Mouse (Mus musculus): ENCODE results near the gene Syne4. TPM values are rescaled to one million over a fixed set of nuclear protein-coding genes. Genes with fewer than 3 reads are reported as not detected.

The Syne4 gene
- polyA plus RNA-seq, 1 experiment from 2014 or later, result 6.1 TPM

- 5% methylated on average over 4 of the region's 4 CpGs for WGBS
- H3K9ac ChIP-seq, result no peak overlapping the region
Observed at GRCm38 (mm10) chr7:30333436-30333835, 18.8 kb downstream of the Syne4 start.

GRCm38 (mm10) chr7:30334563-30334962 is 20.0 kb downstream of the Syne4 start:
- Histone ChIP-seq H3K27me3 (peaks cover 23% of the 10 kb centered on the region), H3K9ac (no peak overlapping the region), H3K27ac (no peak overlapping the region), H3K36me3 (no peaks in the 10 kb centered on the region), H3K9me3 (replicated peaks) (no peaks in the 10 kb centered on the region), H3K4me1 (replicated peaks) (peaks cover 34% of the 10 kb centered on the region), H3K4me3 (no peak overlapping the region), H3K4me2 (no peak overlapping the region)
- 70% methylated on average over 5 of the region's 5 CpGs for WGBS
- ATAC-seq (replicated peaks; ENCODE audit: insufficient number of reproducible peaks, insufficient read depth, low FRiP score, low read depth), result no peak

More at GRCm38 (mm10) chr7:30333436-30333835, 18.8 kb downstream of the Syne4 start:
- H3K4me3 ChIP-seq, result no peak overlapping the region
- H3K27me3 ChIP-seq, result peaks cover 17% of the 10 kb centered on the region
- H3K9me3 ChIP-seq (replicated peaks), result no peaks in the 10 kb centered on the region
- H3K4me2 ChIP-seq, result peak overlapping the region; percentile 32
- peak; percentile 83 for ATAC-seq (replicated peaks; ENCODE audit: insufficient number of reproducible peaks, insufficient read depth, low FRiP score, low read depth)
- H3K4me1 ChIP-seq (replicated peaks), result peaks cover 34% of the 10 kb centered on the region
- peak overlapping the region; percentile 83 for H3K27ac ChIP-seq
- no peaks in the 10 kb centered on the region for H3K36me3 ChIP-seq

GRCm38 (mm10) chr7:30335688-30336087 is 21.1 kb downstream of the Syne4 start:
- Histone ChIP-seq H3K36me3 (no peaks in the 10 kb centered on the region), H3K4me3 (no peak overlapping the region), H3K27me3 (peaks cover 26% of the 10 kb centered on the region), H3K9me3 (replicated peaks) (no peaks in the 10 kb centered on the region), H3K27ac (no peak overlapping the region), H3K9ac (no peak overlapping the region), H3K4me1 (replicated peaks) (peaks cover 34% of the 10 kb centered on the region), H3K4me2 (no peak overlapping the region)
- ATAC-seq (replicated peaks; ENCODE audit: insufficient number of reproducible peaks, insufficient read depth, low FRiP score, low read depth), result no peak
- 78% methylated on average over 6 of the region's 6 CpGs for WGBS

DNA sequence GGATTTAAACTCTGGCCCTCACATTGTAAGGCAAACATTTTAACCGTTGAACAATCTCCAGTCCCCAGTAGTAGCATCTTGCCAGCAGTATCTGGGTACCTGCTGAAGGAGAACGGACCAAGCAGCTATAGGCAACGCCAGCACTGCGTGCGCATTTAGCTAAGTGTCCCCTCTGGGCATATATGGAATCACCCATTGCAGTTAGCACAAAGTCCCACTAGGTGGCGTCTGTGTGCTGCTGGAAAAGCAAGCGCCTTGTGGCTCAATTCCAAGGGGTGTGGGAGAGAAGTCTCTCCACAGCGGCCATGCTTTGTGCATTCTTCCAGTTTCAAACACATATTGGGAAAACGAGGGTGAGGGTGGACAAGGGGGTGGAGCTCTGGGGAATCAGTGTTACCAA is 21.8 kb downstream of the Syne4 start:
- H3K4me3 ChIP-seq, result no peak overlapping the region
- no peak overlapping the region for H3K4me2 ChIP-seq
- H3K9me3 ChIP-seq (replicated peaks), result no peaks in the 10 kb centered on the region
- H3K4me1 ChIP-seq (replicated peaks), result peaks cover 34% of the 10 kb centered on the region
- no peaks in the 10 kb centered on the region for H3K36me3 ChIP-seq
- WGBS, result 3% methylated on average over 9 of the region's 9 CpGs
- no peak overlapping the region for H3K9ac ChIP-seq
- no peak for ATAC-seq (replicated peaks; ENCODE audit: insufficient number of reproducible peaks, insufficient read depth, low FRiP score, low read depth)
- no peak overlapping the region for H3K27ac ChIP-seq
- H3K27me3 ChIP-seq, result peaks cover 26% of the 10 kb centered on the region

GRCm38 (mm10) chr7:30339432-30340109 is 25.0 kb downstream of the Syne4 start:
- Histone ChIP-seq H3K27me3 (peaks cover 35% of the 10 kb centered on the region), H3K36me3 (no peaks in the 10 kb centered on the region), H3K4me3 (no peak overlapping the region), H3K4me1 (replicated peaks) (peaks cover 2% of the 10 kb centered on the region), H3K9me3 (replicated peaks) (no peaks in the 10 kb centered on the region), H3K27ac (no peak overlapping the region), H3K9ac (no peak overlapping the region), H3K4me2 (no peak overlapping the region)
- ATAC-seq (replicated peaks; ENCODE audit: insufficient number of reproducible peaks, insufficient read depth, low FRiP score, low read depth), result no peak
- 61% methylated on average over 5 of the region's 5 CpGs for WGBS

- Histone ChIP-seq H3K4me1 (replicated peaks) (peaks cover 2% of the 10 kb centered on the region; the same call in 1 of the 2 replicates), H3K9ac (no peak overlapping the region), H3K4me3 (no peak overlapping the region), H3K27ac (no peak overlapping the region), H3K27me3 (peaks cover 59% of the 10 kb centered on the region), H3K9me3 (replicated peaks) (no peaks in the 10 kb centered on the region), H3K4me2 (no peak overlapping the region), H3K36me3 (no peaks in the 10 kb centered on the region)
- ATAC-seq (replicated peaks; ENCODE audit: insufficient number of reproducible peaks, insufficient read depth, low FRiP score, low read depth), result no peak
- 24% methylated on average over 21 of the region's 21 CpGs for WGBS
Observed at GRCm38 (mm10) chr7:30346635-30347379, 32.2 kb downstream of the Syne4 start.

DNA sequence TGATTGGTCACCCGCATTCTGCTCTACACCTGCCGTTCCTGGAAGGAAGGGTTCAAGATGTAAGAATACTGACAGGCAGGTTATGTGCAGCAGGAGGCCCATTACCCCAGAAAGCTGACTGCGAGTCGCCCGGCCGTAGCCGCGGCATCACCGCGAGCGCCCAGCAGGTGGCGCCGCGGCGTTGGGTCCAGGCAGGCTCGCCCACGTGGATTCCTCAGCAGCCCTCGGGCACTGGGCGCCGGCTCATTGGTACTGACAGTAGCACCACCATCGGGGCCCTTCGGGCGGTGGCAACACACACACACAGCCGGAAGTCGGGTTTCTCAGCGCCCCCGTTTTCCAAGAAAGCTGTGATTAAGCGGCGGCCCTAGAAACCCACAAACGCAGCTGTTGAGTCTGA is 33.2 kb downstream of the Syne4 start:
- peaks cover 57% of the 10 kb centered on the region for H3K27me3 ChIP-seq

DNA sequence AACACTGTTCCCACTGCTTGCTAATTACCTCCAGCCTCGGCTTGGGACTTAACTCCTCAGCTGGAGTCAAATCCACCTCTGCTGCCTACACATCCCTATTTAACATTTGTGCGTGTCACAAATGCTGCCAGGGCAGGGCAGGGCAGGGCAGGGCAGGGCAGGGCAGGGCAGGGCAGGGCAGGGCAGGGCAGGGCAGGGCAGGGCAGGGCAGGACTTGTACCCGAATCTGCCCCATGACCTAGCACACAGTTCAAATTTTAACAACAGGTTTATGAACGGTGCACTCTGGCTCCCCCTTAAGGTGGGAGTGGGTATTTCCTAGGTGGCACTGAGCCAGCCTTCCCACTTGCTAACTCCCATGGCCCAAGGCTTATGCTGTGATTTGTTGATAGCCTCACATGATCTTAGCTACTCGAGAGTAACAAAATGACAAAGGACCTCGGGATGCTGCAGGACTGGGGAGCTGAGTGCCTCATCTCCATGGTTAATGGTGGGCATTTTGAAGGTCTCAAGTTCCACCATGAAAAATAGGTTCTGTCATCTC is 38.7 kb downstream of the Syne4 start:
- ATAC-seq (replicated peaks; ENCODE audit: insufficient number of reproducible peaks, insufficient read depth, low FRiP score, low read depth), result no peak
- Histone ChIP-seq H3K4me1 (replicated peaks) (no peaks in the 10 kb centered on the region), H3K27ac (no peak overlapping the region), H3K4me3 (no peak overlapping the region), H3K9me3 (replicated peaks) (no peaks in the 10 kb centered on the region), H3K27me3 (peaks cover 33% of the 10 kb centered on the region), H3K4me2 (no peak overlapping the region), H3K9ac (no peak overlapping the region), H3K36me3 (no peaks in the 10 kb centered on the region)
- 17% methylated on average over 6 of the region's 6 CpGs for WGBS

More for the DNA sequence above, 33.2 kb downstream of the Syne4 start:
- 2% methylated on average over 30 of the region's 30 CpGs for WGBS
- ATAC-seq (replicated peaks; ENCODE audit: insufficient number of reproducible peaks, insufficient read depth, low FRiP score, low read depth), result no peak
- no peaks in the 10 kb centered on the region for H3K36me3 ChIP-seq
- no peaks in the 10 kb centered on the region for H3K9me3 ChIP-seq (replicated peaks)
- H3K4me2 ChIP-seq, result no peak overlapping the region
- no peak overlapping the region for H3K4me3 ChIP-seq
- H3K4me1 ChIP-seq (replicated peaks), result peaks cover 2% of the 10 kb centered on the region; the same call in 1 of the 2 replicates
- H3K27ac ChIP-seq, result no peak overlapping the region
- no peak overlapping the region for H3K9ac ChIP-seq

GRCm38 (mm10) chr7:30354059-30354458 is 39.5 kb downstream of the Syne4 start:
- 69% methylated on average over 4 of the region's 4 CpGs for WGBS
- Histone ChIP-seq H3K9me3 (replicated peaks) (no peaks in the 10 kb centered on the region), H3K9ac (no peak overlapping the region), H3K36me3 (no peaks in the 10 kb centered on the region), H3K4me3 (no peak overlapping the region), H3K4me1 (replicated peaks) (no peaks in the 10 kb centered on the region), H3K4me2 (no peak overlapping the region), H3K27ac (no peak overlapping the region), H3K27me3 (peaks cover 26% of the 10 kb centered on the region; the same call in 1 of the 2 replicates)
- ATAC-seq (replicated peaks; ENCODE audit: insufficient number of reproducible peaks, insufficient read depth, low FRiP score, low read depth), result no peak

DNA sequence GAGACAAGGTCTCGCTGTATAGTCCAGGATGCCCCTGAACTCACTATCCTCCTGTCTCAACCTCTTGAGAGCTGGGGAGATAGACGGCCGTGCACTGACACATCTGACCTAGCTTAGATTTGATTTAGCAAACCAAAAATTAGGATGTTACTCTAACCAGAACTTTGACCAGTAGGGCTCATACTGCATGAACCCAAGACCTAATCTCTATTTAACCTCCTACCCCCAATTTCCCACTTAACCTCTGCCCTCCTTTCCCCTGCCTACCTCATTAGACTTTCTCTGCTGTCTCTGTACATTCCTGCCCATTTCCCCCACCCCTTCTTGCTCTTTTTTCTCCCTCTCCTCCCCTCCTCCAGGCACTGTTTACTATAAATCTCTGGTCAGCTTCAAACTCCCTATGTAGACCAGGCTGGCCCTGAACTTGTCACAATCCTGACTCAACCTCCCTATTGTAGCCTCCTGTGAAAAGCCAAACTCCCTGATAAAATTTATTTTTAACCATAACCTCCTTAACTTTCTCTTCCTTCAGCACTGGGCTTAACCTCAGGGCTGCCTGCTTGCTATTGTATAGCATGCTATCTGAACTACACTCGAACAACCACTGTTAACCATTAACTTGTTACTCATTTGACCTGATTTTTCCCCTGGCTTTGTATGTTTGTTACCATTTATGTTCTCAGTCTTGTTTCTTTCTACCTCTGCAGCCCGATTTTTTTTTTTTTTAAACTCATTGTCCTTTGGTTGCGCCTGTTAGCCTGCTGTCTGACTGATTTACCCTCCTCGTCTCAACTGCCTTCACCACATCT is 44.0 kb downstream of the Syne4 start:
- WGBS, result 70% methylated on average over 7 of the region's 7 CpGs
- no peak for ATAC-seq (replicated peaks; ENCODE audit: insufficient number of reproducible peaks, insufficient read depth, low FRiP score, low read depth)
- no peak overlapping the region for H3K27ac ChIP-seq
- H3K4me1 ChIP-seq (replicated peaks), result peaks cover 11% of the 10 kb centered on the region
- no peak overlapping the region for H3K4me2 ChIP-seq
- H3K9ac ChIP-seq, result no peak overlapping the region
- H3K9me3 ChIP-seq (replicated peaks), result no peaks in the 10 kb centered on the region
- H3K36me3 ChIP-seq, result no peaks in the 10 kb centered on the region
- H3K4me3 ChIP-seq, result no peak overlapping the region
- peaks cover 9% of the 10 kb centered on the region; the same call in 1 of the 2 replicates for H3K27me3 ChIP-seq

- Histone ChIP-seq H3K27me3 (peaks cover 17% of the 10 kb centered on the region), H3K9ac (no peak overlapping the region), H3K27ac (no peak overlapping the region), H3K4me2 (no peak overlapping the region), H3K4me3 (no peak overlapping the region), H3K9me3 (replicated peaks) (no peaks in the 10 kb centered on the region), H3K4me1 (replicated peaks) (peaks cover 12% of the 10 kb centered on the region), H3K36me3 (no peaks in the 10 kb centered on the region)
- ATAC-seq (replicated peaks; ENCODE audit: insufficient number of reproducible peaks, insufficient read depth, low FRiP score, low read depth), result no peak
- WGBS, result 75% methylated on average over 31 of the region's 31 CpGs
Observed at GRCm38 (mm10) chr7:30359276-30359865, 44.8 kb downstream of the Syne4 start.

Data from heart, embryonic 15.5 days (tissue).